Mouse (Mus musculus) testis, adult 2 months (tissue): ENCODE measurements around the gene AC153137.1. TPM values are rescaled to one million over a fixed set of nuclear protein-coding genes. Genes with fewer than 3 reads are reported as not detected.

Experiments used
- H3K27ac ChIP-seq: fragments of 200-500 bp; 2 replicates; pipeline ENCODE4 v1.5.1; 2012; ENCODE audit warnings: low read depth, low read length; ENCODE audit not compliant: control insufficient read depth, insufficient read depth
- H3K27me3 ChIP-seq: fragments of 200-500 bp; 2 replicates; pipeline ENCODE4 v1.6.1; 2012; ENCODE audit warnings: mild to moderate bottlenecking, low read length, moderate library complexity; ENCODE audit not compliant: control insufficient read depth, insufficient read depth
- H3K36me3 ChIP-seq: fragments of 200-500 bp; 2 replicates; pipeline ENCODE4 v1.6.1; 2012; ENCODE audit warnings: mild to moderate bottlenecking, low read length; ENCODE audit not compliant: control insufficient read depth, insufficient read depth
- H3K4me1 ChIP-seq: fragments of 200-500 bp; 2 replicates; pipeline ENCODE4 v1.6.1; 2012; ENCODE audit warnings: low read length; ENCODE audit not compliant: control insufficient read depth, insufficient read depth
- H3K4me3 ChIP-seq: fragments of 200-500 bp; 2 replicates; pipeline ENCODE4 v1.5.1; 2012; ENCODE audit warnings: low read depth, mild to moderate bottlenecking, low read length, moderate library complexity, mixed read lengths; ENCODE audit not compliant: control insufficient read depth
- CTCF ChIP-seq: fragments of 200-500 bp; IDR thresholded peaks from 2 replicates; pipeline ENCODE4 v1.5.1; 2012; ENCODE audit warnings: low read depth, mild to moderate bottlenecking, inconsistent platforms, low read length, moderate library complexity; ENCODE audit not compliant: control insufficient read depth, insufficient read depth, insufficient replicate concordance
- POLR2A ChIP-seq: fragments of 200-500 bp; IDR thresholded peaks from 2 replicates; pipeline ENCODE4 v1.6.1; 2012; ENCODE audit warnings: low read depth, mild to moderate bottlenecking, inconsistent platforms, low read length, moderate library complexity; ENCODE audit not compliant: control insufficient read depth
- polyA plus RNA-seq: library from polyadenylated mRNA; depleted of rRNA; stranded (reverse); fragments of >200 nt; gene quantifications from 2 replicates; pipeline ENCODE4 v1.2.3, GENCODE M21; 2012

Gene AC153137.1
- polyA plus RNA-seq, 1 experiment, result 0.21 TPM

DNA sequence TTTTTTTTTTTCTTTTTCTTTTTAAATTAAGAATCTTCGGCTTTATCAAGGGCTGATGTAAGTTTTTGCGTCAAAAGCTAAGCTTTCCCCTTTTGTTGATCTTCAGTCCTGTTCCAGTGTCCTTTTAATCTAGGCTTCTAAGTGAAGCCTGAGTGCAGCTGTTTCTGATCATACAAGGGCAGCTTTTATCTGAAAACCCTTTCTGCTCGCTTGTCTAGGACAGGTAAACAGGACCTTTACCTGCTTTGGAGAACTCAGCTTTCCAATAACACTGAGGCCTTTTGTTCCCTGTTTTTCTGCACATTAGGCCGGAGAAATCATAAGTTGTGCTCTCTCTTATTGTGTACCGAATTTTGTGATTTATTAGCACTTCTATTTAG lies 27.3 kb downstream of the AC153137.1 start:
- H3K4me3 ChIP-seq, result peak overlapping the region; percentile 97; the same call in 1 of the 2 replicates
- H3K4me1 ChIP-seq, result no peaks in the 10 kb centered on the region
- TF ChIP-seq CTCF (no peak), POLR2A (no peak)
- H3K36me3 ChIP-seq, result peaks cover 1% of the 10 kb centered on the region
- peak overlapping the region; percentile 99 for H3K27ac ChIP-seq
- no peaks in the 10 kb centered on the region for H3K27me3 ChIP-seq

- H3K27me3 ChIP-seq, result no peaks in the 10 kb centered on the region
- H3K36me3 ChIP-seq, result peaks cover 1% of the 10 kb centered on the region
- peak overlapping the region; percentile 99 for H3K27ac ChIP-seq
- TF ChIP-seq POLR2A, result peak; percentile 75; the same call in 1 of the 2 replicates
- TF ChIP-seq CTCF, result no peak
- no peaks in the 10 kb centered on the region for H3K4me1 ChIP-seq
- H3K4me3 ChIP-seq, result peak overlapping the region; percentile 97
Measured at GRCm38 (mm10) chr1:30949710-30950455, 27.9 kb downstream of the AC153137.1 start.

DNA sequence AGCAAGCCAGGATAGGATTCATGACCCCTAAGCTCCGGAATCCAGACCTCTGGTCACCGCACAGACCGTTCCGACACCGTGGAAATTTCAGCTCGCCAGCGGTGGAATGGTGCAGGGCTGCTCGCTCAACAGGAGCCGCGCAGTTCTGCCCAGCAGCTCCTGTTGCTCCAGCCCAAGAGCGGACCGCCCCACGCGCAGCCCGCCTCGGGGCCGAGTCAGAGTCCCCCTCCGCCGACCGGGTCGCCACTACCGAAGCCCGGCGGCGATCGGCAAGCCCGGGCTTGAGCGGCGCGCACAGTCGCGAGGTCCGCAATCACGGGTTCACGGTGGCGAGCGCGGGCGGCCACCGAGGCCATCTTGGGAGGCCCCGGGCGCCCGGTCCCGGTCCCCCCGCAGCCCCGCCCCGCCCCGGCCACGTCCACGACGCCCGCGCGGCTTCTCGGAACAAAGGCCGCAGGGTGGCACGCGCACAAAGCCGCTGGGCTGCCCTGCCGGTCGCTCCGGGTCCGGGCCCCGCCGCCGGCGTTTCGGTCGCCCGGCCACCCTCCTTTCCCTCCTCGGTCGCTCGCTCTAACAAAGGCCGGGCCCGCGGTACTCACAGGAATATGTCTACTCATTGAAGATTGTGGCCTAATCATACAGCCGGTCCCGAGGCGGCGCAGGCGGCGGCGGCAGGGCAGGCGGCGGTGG lies 28.7 kb downstream of the AC153137.1 start:
- Histone ChIP-seq H3K27me3 (no peaks in the 10 kb centered on the region), H3K36me3 (peaks cover 1% of the 10 kb centered on the region), H3K4me1 (no peaks in the 10 kb centered on the region), H3K4me3 (peak overlapping the region; percentile 97), H3K27ac (peak overlapping the region; percentile 94)
- TF ChIP-seq POLR2A (no peak), CTCF (no peak)

DNA sequence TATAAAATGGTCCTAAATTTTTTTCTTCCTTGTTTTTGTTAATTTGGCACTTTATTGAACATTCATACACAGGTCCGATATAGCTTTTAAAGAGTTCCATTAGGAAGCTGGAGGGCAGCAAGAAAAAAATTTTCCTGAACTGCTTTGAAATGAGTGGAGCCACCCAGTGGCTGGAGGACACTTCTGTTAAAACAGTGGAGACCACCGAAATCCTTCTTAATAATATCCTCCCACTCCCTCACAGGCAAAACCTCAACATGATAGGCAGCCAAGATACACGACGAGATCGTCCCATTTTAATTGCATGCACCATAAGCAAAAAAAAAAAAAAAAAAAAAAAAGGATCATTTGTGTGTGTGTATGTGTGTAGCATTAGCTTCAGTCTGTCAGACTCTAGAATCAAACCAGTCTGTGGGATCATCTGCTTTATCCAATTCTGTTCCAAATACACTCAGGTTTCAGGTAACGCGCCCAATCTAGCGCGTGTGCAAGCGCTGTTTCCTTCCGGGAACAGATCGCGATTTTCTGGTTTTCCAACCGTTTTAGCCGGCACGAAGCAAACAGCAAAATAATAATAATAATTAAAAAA lies 29.3 kb downstream of the AC153137.1 start:
- no peak for TF ChIP-seq CTCF
- no peak for TF ChIP-seq POLR2A
- peaks cover 1% of the 10 kb centered on the region for H3K36me3 ChIP-seq
- H3K4me3 ChIP-seq, result peak overlapping the region; percentile 97
- H3K27ac ChIP-seq, result peak overlapping the region; percentile 94; the same call in 1 of the 2 replicates
- H3K27me3 ChIP-seq, result no peaks in the 10 kb centered on the region
- H3K4me1 ChIP-seq, result no peaks in the 10 kb centered on the region

DNA sequence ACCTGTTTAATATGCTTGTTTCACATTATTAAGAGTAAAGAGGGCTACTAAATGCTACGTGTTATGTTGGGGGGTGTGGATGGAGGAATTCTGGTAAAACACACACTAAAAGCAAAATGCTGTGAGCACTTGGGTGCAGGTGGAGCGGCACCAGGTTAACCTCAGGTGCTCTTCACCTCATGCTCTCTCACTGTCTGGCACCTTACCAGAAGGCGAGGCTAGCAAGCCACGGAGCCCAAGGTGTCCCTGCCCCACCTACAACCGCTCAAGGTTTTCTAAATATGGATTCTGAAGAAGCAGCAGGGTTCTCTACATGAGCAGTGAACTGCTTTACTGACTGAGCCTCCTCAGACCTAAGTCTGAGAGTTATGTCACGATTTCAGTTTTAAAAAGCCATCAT lies 32.6 kb downstream of the AC153137.1 start:
- Histone ChIP-seq H3K27me3 (no peaks in the 10 kb centered on the region), H3K36me3 (no peaks in the 10 kb centered on the region; the same call in 1 of the 2 replicates), H3K4me3 (no peak overlapping the region), H3K27ac (no peak overlapping the region), H3K4me1 (no peaks in the 10 kb centered on the region)
- no peak for TF ChIP-seq CTCF
- no peak for TF ChIP-seq POLR2A

- TF ChIP-seq CTCF, result no peak
- TF ChIP-seq POLR2A, result no peak
- no peak overlapping the region for H3K4me3 ChIP-seq
- H3K36me3 ChIP-seq, result no peaks in the 10 kb centered on the region; the same call in 1 of the 2 replicates
- peaks cover 4% of the 10 kb centered on the region for H3K4me1 ChIP-seq
- no peaks in the 10 kb centered on the region for H3K27me3 ChIP-seq
- no peak overlapping the region for H3K27ac ChIP-seq
Measured at GRCm38 (mm10) chr1:30940571-30940970, 37.2 kb downstream of the AC153137.1 start.

- H3K27ac ChIP-seq, result no peak overlapping the region
- no peak for TF ChIP-seq CTCF
- no peak for TF ChIP-seq POLR2A
- no peak overlapping the region for H3K4me3 ChIP-seq
- no peaks in the 10 kb centered on the region for H3K36me3 ChIP-seq
- H3K27me3 ChIP-seq, result no peaks in the 10 kb centered on the region
- H3K4me1 ChIP-seq, result peaks cover 4% of the 10 kb centered on the region
Measured at GRCm38 (mm10) chr1:30938392-30938791, 39.4 kb downstream of the AC153137.1 start.
